Mouse (Mus musculus): ENCODE results near the gene Slc4a1. TPM values are rescaled to one million over a fixed set of nuclear protein-coding genes. Genes with fewer than 3 reads are reported as not detected.

Slc4a1 gene
- polyA plus RNA-seq, 1 experiment from 2014 or later = 6.3 TPM

- WGBS = 69% methylated on average over 5 of the region's 5 CpGs
- H3K27ac ChIP-seq = no peak overlapping the region
- H3K4me1 ChIP-seq = no peaks in the 10 kb centered on the region
- no peaks in the 10 kb centered on the region for H3K9me3 ChIP-seq
- H3K4me2 ChIP-seq = no peak overlapping the region
- no peak overlapping the region for H3K4me3 ChIP-seq
- H3K9ac ChIP-seq = no peak overlapping the region
- peaks cover 5% of the 10 kb centered on the region; the same call in 1 of the 2 replicates for H3K27me3 ChIP-seq
- H3K36me3 ChIP-seq = no peaks in the 10 kb centered on the region
- no peak for ATAC-seq (ENCODE audit: insufficient number of reproducible peaks, insufficient read depth, low FRiP score, low TSS enrichment, low read depth)
Observed at GRCm38 (mm10) chr11:102346926-102347325, 19.1 kb downstream of the Slc4a1 start.

DNA sequence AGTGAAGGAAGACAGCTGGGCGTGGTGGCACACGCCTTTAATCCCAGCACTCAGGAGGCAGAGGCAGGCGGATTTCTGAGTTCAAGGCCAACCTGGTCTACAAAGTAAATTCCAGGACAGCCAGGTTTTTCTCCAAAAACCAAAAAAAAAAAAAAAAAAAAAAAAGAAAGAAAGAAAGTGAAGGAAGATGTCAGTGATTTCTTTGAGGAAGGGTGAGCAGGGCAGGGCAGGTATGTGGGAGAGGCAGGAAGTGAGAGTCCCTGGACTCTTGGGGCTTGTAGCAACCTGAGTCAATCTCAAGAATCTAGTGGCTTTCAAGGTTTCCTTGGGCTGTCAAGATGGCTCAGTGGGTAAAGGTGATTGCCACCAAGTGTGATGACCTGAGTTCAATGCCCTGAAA is 21.5 kb downstream of the Slc4a1 start:
- Histone ChIP-seq H3K27ac (no peak overlapping the region), H3K27me3 (no peaks in the 10 kb centered on the region), H3K36me3 (no peaks in the 10 kb centered on the region), H3K9ac (no peak overlapping the region), H3K4me3 (no peak overlapping the region), H3K4me2 (no peak overlapping the region), H3K9me3 (no peaks in the 10 kb centered on the region), H3K4me1 (no peaks in the 10 kb centered on the region)
- 85% methylated on average over 3 of the region's 3 CpGs for WGBS
- ATAC-seq (ENCODE audit: insufficient number of reproducible peaks, insufficient read depth, low FRiP score, low TSS enrichment, low read depth) = no peak

GRCm38 (mm10) chr11:102342742-102343141 is 23.3 kb downstream of the Slc4a1 start:
- Histone ChIP-seq H3K4me3 (no peak overlapping the region), H3K9me3 (no peaks in the 10 kb centered on the region), H3K27me3 (no peaks in the 10 kb centered on the region), H3K4me1 (no peaks in the 10 kb centered on the region), H3K36me3 (no peaks in the 10 kb centered on the region), H3K9ac (no peak overlapping the region), H3K4me2 (no peak overlapping the region), H3K27ac (no peak overlapping the region)
- 67% methylated on average over 12 of the region's 12 CpGs for WGBS
- no peak for ATAC-seq (ENCODE audit: insufficient number of reproducible peaks, insufficient read depth, low FRiP score, low TSS enrichment, low read depth)

DNA sequence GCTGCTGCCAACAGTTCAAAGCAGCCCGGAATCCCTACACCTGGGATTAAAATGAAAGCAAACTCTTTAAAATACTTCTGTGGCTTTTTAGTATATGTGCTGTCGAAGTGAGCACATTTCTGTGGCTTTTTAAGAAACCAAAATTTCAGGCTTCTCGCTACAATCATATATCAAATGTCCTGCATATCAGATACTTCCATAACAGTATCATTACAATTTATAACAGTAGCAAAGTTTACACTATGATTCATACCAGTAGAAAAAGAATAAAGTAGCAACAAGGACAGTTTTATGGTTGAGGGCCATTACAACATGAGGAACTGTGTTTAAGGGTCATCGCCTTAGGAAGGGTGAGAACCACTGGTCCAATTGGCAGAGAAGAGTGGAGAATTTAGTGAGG is 24.9 kb downstream of the Slc4a1 start:
- Histone ChIP-seq H3K9ac (no peak overlapping the region), H3K27me3 (no peaks in the 10 kb centered on the region), H3K27ac (no peak overlapping the region), H3K9me3 (no peaks in the 10 kb centered on the region), H3K4me2 (no peak overlapping the region), H3K4me1 (no peaks in the 10 kb centered on the region), H3K36me3 (no peaks in the 10 kb centered on the region), H3K4me3 (no peak overlapping the region)
- WGBS = 78% methylated on average over 4 of the region's 4 CpGs
- no peak for ATAC-seq (ENCODE audit: insufficient number of reproducible peaks, insufficient read depth, low FRiP score, low TSS enrichment, low read depth)

GRCm38 (mm10) chr11:102339624-102340023 is 26.4 kb downstream of the Slc4a1 start:
- no peaks in the 10 kb centered on the region for H3K36me3 ChIP-seq
- H3K4me3 ChIP-seq = no peak overlapping the region
- H3K9ac ChIP-seq = no peak overlapping the region
- H3K27ac ChIP-seq = no peak overlapping the region
- 59% methylated on average over 4 of the region's 4 CpGs for WGBS
- no peaks in the 10 kb centered on the region for H3K4me1 ChIP-seq
- H3K4me2 ChIP-seq = no peak overlapping the region
- no peaks in the 10 kb centered on the region for H3K27me3 ChIP-seq
- ATAC-seq (ENCODE audit: insufficient number of reproducible peaks, insufficient read depth, low FRiP score, low TSS enrichment, low read depth) = no peak
- no peaks in the 10 kb centered on the region for H3K9me3 ChIP-seq

- Histone ChIP-seq H3K27ac (no peak overlapping the region), H3K36me3 (no peaks in the 10 kb centered on the region), H3K9ac (no peak overlapping the region), H3K4me2 (no peak overlapping the region), H3K9me3 (no peaks in the 10 kb centered on the region), H3K27me3 (no peaks in the 10 kb centered on the region), H3K4me3 (no peak overlapping the region), H3K4me1 (no peaks in the 10 kb centered on the region)
- no peak for ATAC-seq (ENCODE audit: insufficient number of reproducible peaks, insufficient read depth, low FRiP score, low TSS enrichment, low read depth)
- 74% methylated on average over 11 of the region's 11 CpGs for WGBS
Observed at GRCm38 (mm10) chr11:102339195-102339594, 26.8 kb downstream of the Slc4a1 start.

- 65% methylated on average over 3 of the region's 3 CpGs for WGBS
- Histone ChIP-seq H3K4me3 (no peak overlapping the region), H3K4me2 (no peak overlapping the region), H3K9ac (no peak overlapping the region), H3K27ac (no peak overlapping the region), H3K9me3 (no peaks in the 10 kb centered on the region), H3K4me1 (no peaks in the 10 kb centered on the region), H3K36me3 (no peaks in the 10 kb centered on the region), H3K27me3 (no peaks in the 10 kb centered on the region)
- ATAC-seq (ENCODE audit: insufficient number of reproducible peaks, insufficient read depth, low FRiP score, low TSS enrichment, low read depth) = no peak
Observed at GRCm38 (mm10) chr11:102338561-102338960, 27.4 kb downstream of the Slc4a1 start.

GRCm38 (mm10) chr11:102337921-102338320 is 28.1 kb downstream of the Slc4a1 start:
- no peak overlapping the region for H3K4me3 ChIP-seq

DNA sequence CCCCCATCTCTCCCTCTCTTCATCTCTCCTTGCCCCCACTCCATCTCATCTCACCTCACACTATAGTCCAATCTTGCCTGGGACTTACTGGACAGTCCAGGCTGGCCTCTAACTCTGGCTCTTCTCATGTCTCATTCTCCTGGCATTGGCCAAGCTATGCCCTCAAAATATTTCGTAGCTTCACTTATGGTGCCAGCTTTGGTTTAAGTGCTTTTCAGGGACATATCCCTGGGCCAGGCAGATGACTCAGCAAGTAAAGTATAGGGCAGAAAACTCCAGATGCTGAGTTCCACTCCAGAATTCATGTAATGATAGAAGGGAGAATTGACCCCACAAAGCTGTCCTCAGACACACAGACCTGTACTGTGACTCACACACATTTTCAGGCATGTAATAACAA is 29.8 kb downstream of the Slc4a1 start:
- no peak for ATAC-seq (ENCODE audit: insufficient number of reproducible peaks, insufficient read depth, low FRiP score, low TSS enrichment, low read depth)
- Histone ChIP-seq H3K4me3 (no peak overlapping the region), H3K36me3 (no peaks in the 10 kb centered on the region), H3K9me3 (no peaks in the 10 kb centered on the region), H3K4me2 (no peak overlapping the region), H3K4me1 (no peaks in the 10 kb centered on the region), H3K27me3 (no peaks in the 10 kb centered on the region), H3K27ac (no peak overlapping the region), H3K9ac (no peak overlapping the region)
- WGBS = 79% methylated on average over 1 of the region's 1 CpGs

More at GRCm38 (mm10) chr11:102337921-102338320, 28.1 kb downstream of the Slc4a1 start:
- no peak overlapping the region for H3K9ac ChIP-seq
- H3K36me3 ChIP-seq = no peaks in the 10 kb centered on the region
- no peak overlapping the region for H3K27ac ChIP-seq
- H3K4me1 ChIP-seq = no peaks in the 10 kb centered on the region
- ATAC-seq (ENCODE audit: insufficient number of reproducible peaks, insufficient read depth, low FRiP score, low TSS enrichment, low read depth) = no peak
- H3K9me3 ChIP-seq = no peaks in the 10 kb centered on the region
- 86% methylated on average over 1 of the region's 1 CpGs for WGBS
- H3K4me2 ChIP-seq = no peak overlapping the region
- H3K27me3 ChIP-seq = no peaks in the 10 kb centered on the region

DNA sequence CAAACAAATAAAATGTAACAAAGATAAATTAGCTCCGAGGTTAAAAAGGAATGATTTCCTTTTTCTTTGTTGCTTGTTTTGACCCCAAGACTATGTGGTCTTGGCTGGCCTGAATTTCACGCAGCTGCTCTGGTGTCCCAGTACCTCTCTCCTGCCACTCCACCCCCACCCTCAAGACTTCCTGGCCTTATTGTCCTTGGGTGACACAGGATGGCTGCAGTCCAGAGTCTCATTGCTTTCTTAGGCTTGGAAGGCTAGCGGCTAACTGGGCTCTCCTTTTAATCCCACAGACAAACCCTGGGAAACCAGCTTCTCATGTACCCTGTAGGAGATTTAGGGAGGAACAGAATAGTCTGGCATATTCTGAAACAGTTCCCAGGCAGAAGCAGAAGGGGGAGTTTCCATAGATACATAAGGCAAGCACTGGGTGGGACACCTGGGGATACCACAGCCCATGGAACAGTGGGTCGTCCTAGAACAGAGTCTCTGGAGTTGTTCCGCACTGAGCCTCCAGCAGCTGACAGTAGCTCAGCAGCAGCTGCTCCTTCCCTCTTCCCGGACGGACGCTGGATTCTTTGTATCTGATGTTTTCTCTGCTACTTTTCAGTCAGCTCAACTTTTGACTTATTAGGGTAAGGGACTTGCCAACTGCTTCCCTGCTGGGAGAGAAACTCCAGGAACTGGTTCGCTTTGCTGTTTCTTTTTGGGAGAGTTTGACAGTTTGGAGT is 30.9 kb downstream of the Slc4a1 start:
- no peak overlapping the region for H3K27ac ChIP-seq
- H3K4me1 ChIP-seq = no peaks in the 10 kb centered on the region
- H3K9ac ChIP-seq = no peak overlapping the region
- no peak overlapping the region for H3K4me3 ChIP-seq
- H3K4me2 ChIP-seq = no peak overlapping the region
- no peaks in the 10 kb centered on the region for H3K27me3 ChIP-seq
- WGBS = 36% methylated on average over 9 of the region's 9 CpGs
- H3K9me3 ChIP-seq = no peaks in the 10 kb centered on the region
- H3K36me3 ChIP-seq = no peaks in the 10 kb centered on the region
- no peak for ATAC-seq (ENCODE audit: insufficient number of reproducible peaks, insufficient read depth, low FRiP score, low TSS enrichment, low read depth)

DNA sequence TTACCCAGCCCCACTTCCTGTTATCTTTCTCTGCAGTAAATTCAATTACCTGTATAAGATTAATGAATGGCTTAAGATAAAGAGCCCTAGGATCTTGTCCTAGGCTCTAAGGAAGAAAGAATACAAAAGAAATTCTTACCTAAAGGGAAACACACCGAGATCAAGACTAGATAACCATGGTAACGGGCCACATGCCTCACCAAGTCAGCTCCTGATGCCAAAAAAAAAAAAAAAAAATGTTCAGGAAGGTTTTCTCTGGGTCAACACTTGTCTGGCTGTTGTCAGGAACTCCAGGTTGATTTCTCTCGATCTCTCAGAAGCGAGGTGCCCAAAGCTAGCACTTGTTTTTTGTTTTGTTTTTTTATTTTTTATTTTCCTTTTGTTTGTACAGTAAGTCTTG is 32.0 kb downstream of the Slc4a1 start:
- H3K36me3 ChIP-seq = no peaks in the 10 kb centered on the region
- H3K4me2 ChIP-seq = no peak overlapping the region
- no peak for ATAC-seq (ENCODE audit: insufficient number of reproducible peaks, insufficient read depth, low FRiP score, low TSS enrichment, low read depth)
- H3K27me3 ChIP-seq = no peaks in the 10 kb centered on the region
- H3K4me3 ChIP-seq = no peak overlapping the region
- no peaks in the 10 kb centered on the region for H3K4me1 ChIP-seq
- H3K9ac ChIP-seq = no peak overlapping the region
- H3K27ac ChIP-seq = no peak overlapping the region
- WGBS = 58% methylated on average over 4 of the region's 4 CpGs
- no peaks in the 10 kb centered on the region for H3K9me3 ChIP-seq

DNA sequence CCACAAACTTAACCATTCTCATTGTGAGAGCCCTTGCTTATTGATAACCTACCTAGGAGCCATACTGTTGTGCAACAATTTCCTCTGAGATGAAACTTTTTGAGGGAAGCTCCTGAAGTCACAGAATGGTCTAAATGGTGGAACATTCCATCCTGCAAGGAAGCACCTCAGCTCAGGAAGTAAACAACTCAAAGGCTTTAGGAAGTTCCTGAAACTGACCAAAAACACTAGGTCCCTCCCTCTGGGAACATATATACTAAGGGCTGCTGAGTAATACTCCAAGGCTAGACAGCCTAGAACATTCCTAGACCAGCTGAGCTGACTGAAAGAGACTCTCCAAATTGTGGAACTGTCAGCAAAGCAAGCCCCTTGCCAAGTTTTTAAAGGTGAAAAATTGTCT is 32.9 kb downstream of the Slc4a1 start:
- H3K4me1 ChIP-seq = no peaks in the 10 kb centered on the region
- H3K9me3 ChIP-seq = no peaks in the 10 kb centered on the region
- ATAC-seq (ENCODE audit: insufficient number of reproducible peaks, insufficient read depth, low FRiP score, low TSS enrichment, low read depth) = no peak
- no peak overlapping the region for H3K9ac ChIP-seq
- H3K27ac ChIP-seq = no peak overlapping the region
- H3K27me3 ChIP-seq = no peaks in the 10 kb centered on the region
- H3K36me3 ChIP-seq = no peaks in the 10 kb centered on the region
- H3K4me3 ChIP-seq = no peak overlapping the region
- H3K4me2 ChIP-seq = no peak overlapping the region

All from embryonic facial prominence, embryonic 13.5 days (tissue).